Mouse (Mus musculus) hindbrain, embryonic 16.5 days (tissue): ENCODE measurements around the gene Myocd. TPM values are rescaled to one million over a fixed set of nuclear protein-coding genes. Genes with fewer than 3 reads are reported as not detected.
A peak's percentile ranks its signal among the peaks of the same experiment; 100 is the strongest.

Source experiments
- ATAC-seq: fragments of 200-750 bp; cut with Nextera tagmentation; 2 replicates; pipeline ENCODE4 v1.8.0; 2017; ENCODE audit warnings: moderate TSS enrichment, moderate library complexity
- H3K27ac ChIP-seq: fragments of 300-500 bp; sonication (generic); 2 replicates; pipeline ENCODE4 v1.5.1; 2014; ENCODE audit warnings: low read depth, mild to moderate bottlenecking, control low read depth, low read length, moderate library complexity
- H3K27me3 ChIP-seq: fragments of 300-500 bp; sonication (generic); replicated peaks from 2 replicates; pipeline ENCODE4 v1.6.1; 2014; ENCODE audit warnings: low read length; ENCODE audit not compliant: control insufficient read depth, insufficient read depth
- H3K36me3 ChIP-seq: fragments of 300-500 bp; sonication (generic); 2 replicates; pipeline ENCODE4 v1.6.1; 2014; ENCODE audit warnings: mild to moderate bottlenecking, low read length, moderate library complexity, mixed read lengths; ENCODE audit not compliant: control insufficient read depth, insufficient read depth
- H3K4me1 ChIP-seq: fragments of 300-500 bp; sonication (generic); 2 replicates; pipeline ENCODE4 v1.6.1; 2014; ENCODE audit warnings: low read depth, low read length; ENCODE audit not compliant: control insufficient read depth, insufficient read depth
- H3K4me2 ChIP-seq: fragments of 300-500 bp; sonication (generic); 2 replicates; pipeline ENCODE4 v1.6.1; 2014; ENCODE audit warnings: mild to moderate bottlenecking, low read length, control low read depth, moderate library complexity
- H3K4me3 ChIP-seq: fragments of 300-500 bp; sonication (generic); 2 replicates; pipeline ENCODE4 v1.5.1; 2014; ENCODE audit warnings: mild to moderate bottlenecking, low read length, control low read depth, moderate library complexity
- H3K9ac ChIP-seq: fragments of 300-500 bp; sonication (generic); 2 replicates; pipeline ENCODE4 v1.6.1; 2014; ENCODE audit warnings: low read depth, mild to moderate bottlenecking, control low read depth, low read length, moderate library complexity
- H3K9me3 ChIP-seq: fragments of 300-500 bp; sonication (generic); 2 replicates; pipeline ENCODE4 v1.6.1; 2014; ENCODE audit warnings: mild to moderate bottlenecking, low read length, moderate library complexity; ENCODE audit not compliant: control insufficient read depth
- WGBS: fragments of 180-500 bp; shearing (Covaris S2); extraction: QIAGEN DNeasy Blood & Tissue Kit; methylation state at CpG from one replicate; pipeline ENCODE4 v1.1.7; 2014; 5-methylcytosine and 5-hydroxymethylcytosine counted together
- polyA plus RNA-seq: library from polyadenylated mRNA; unstranded; fragments of >200 nt; fragmentation: Nextera tagmentation; extraction: Ambion mirVana; gene quantifications from 2 replicates; pipeline ENCODE4 v1.2.1, GENCODE M21; 2015

Myocd gene
- polyA plus RNA-seq, 1 experiment from 2014 or later = 0.94 TPM

DNA sequence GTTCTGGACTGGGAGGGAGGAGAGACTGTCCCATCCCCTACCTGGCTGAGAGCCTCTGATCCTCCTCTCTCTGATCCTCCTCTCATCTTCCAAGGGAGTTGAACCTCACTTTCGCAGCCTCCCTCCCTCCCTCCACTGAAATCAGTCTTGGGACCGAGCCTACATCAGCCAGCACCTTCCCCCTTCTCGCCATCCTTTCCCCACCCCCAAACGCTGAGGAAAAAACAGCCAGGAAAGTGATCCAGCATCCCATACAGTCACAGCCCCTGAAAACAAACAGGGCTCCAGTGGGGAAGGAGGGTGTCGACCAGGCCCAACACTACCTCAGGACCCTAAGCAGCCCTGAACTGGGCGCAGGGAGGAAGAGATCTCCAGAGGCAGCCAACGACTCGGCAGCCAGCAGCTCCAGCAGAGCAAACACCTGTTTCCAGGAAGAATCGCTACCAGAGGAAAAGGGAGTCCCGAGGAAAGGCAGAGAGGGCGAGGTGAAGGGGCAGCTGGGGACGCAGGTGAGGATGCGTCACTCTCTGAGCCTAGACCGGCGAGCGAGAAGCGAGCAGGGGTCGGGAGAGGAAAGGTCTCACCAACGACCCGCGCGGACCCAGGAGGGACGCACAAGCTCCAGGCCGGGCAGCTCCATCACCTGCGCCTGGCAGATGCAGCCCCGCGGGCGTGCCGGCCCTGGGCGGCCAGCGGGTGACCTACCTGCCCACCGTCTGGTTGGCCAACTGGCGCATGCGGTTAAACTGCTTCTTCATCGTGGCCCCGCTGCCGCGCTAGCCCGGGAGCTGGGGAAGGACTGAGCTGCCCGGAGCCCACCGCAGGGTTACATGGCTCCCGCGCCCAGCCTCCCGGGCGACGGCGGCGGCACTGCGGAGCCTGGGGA lies 107.7 kb downstream of the Myocd start:
- peak overlapping the region; percentile 93 for H3K9ac ChIP-seq
- H3K27me3 ChIP-seq = no peaks in the 10 kb centered on the region
- ATAC-seq = peak; percentile 88
- H3K9me3 ChIP-seq = no peaks in the 10 kb centered on the region
- WGBS = under 1% methylated on average over 49 of the region's 49 CpGs
- H3K4me3 ChIP-seq = peak overlapping the region; percentile 84
- peak overlapping the region; percentile 83 for H3K27ac ChIP-seq
- H3K4me2 ChIP-seq = peak overlapping the region; percentile 62
- no peaks in the 10 kb centered on the region for H3K36me3 ChIP-seq
- H3K4me1 ChIP-seq = peaks cover 12% of the 10 kb centered on the region

- no peak overlapping the region for H3K27ac ChIP-seq
- 56% methylated on average over 7 of the region's 7 CpGs for WGBS
- H3K4me3 ChIP-seq = peak overlapping the region; percentile 84
- H3K9ac ChIP-seq = peak overlapping the region; percentile 93
- ATAC-seq = no peak
- H3K4me1 ChIP-seq = peaks cover 12% of the 10 kb centered on the region
- H3K36me3 ChIP-seq = no peaks in the 10 kb centered on the region
- H3K27me3 ChIP-seq = no peaks in the 10 kb centered on the region
- H3K9me3 ChIP-seq = no peaks in the 10 kb centered on the region
- H3K4me2 ChIP-seq = peak overlapping the region; percentile 62
Measured at GRCm38 (mm10) chr11:65160991-65161880, 108.6 kb downstream of the Myocd start.

- H3K36me3 ChIP-seq = no peaks in the 10 kb centered on the region
- ATAC-seq = no peak
- H3K4me1 ChIP-seq = peaks cover 12% of the 10 kb centered on the region
- H3K27ac ChIP-seq = no peak within 1 kb of the TSS
- H3K4me2 ChIP-seq = no peak within 1 kb of the TSS; the same call in 1 of the 2 replicates
- H3K4me3 ChIP-seq = no peak within 1 kb of the TSS
- WGBS = 95% methylated on average over 5 of the region's 5 CpGs
- H3K27me3 ChIP-seq = no peaks in the 10 kb centered on the region
- H3K9me3 ChIP-seq = no peaks in the 10 kb centered on the region
- no peak within 1 kb of the TSS for H3K9ac ChIP-seq
Measured at GRCm38 (mm10) chr11:65159791-65160190, 110.0 kb downstream of the Myocd start, which contains the start of gene 1700086D15Rik. Gene 1700086D15Rik (minus strand): TSS chr11:65159891.

DNA sequence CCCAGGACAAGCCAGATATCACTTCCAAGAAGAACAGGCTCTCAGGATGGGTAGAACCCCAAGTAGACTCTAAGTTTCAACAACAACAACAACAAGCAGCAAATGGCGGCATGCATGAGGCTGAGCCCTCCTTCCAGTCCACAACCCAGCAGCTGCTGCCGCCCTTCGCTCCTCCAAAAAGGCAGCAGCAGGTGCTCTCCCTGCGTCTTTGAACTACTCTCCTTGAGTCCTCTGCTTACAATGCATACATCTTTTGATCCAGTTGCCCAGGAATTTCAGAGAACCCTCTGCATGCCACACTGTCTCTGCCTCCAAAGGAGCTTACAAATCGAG lies 111.2 kb downstream of the Myocd start:
- no peak overlapping the region for H3K4me2 ChIP-seq
- ATAC-seq = no peak
- H3K9ac ChIP-seq = no peak overlapping the region
- no peak overlapping the region for H3K27ac ChIP-seq
- no peaks in the 10 kb centered on the region for H3K36me3 ChIP-seq
- H3K4me3 ChIP-seq = no peak overlapping the region
- WGBS = 91% methylated on average over 5 of the region's 5 CpGs
- no peaks in the 10 kb centered on the region for H3K9me3 ChIP-seq
- H3K27me3 ChIP-seq = no peaks in the 10 kb centered on the region
- peaks cover 12% of the 10 kb centered on the region for H3K4me1 ChIP-seq

GRCm38 (mm10) chr11:65157966-65158657 lies 111.7 kb downstream of the Myocd start:
- no peak overlapping the region for H3K27ac ChIP-seq
- H3K9ac ChIP-seq = no peak overlapping the region
- peaks cover 12% of the 10 kb centered on the region for H3K4me1 ChIP-seq
- H3K4me2 ChIP-seq = no peak overlapping the region
- no peak for ATAC-seq
- no peaks in the 10 kb centered on the region for H3K36me3 ChIP-seq
- 95% methylated on average over 20 of the region's 20 CpGs for WGBS
- no peaks in the 10 kb centered on the region for H3K27me3 ChIP-seq
- H3K4me3 ChIP-seq = no peak overlapping the region
- no peaks in the 10 kb centered on the region for H3K9me3 ChIP-seq

DNA sequence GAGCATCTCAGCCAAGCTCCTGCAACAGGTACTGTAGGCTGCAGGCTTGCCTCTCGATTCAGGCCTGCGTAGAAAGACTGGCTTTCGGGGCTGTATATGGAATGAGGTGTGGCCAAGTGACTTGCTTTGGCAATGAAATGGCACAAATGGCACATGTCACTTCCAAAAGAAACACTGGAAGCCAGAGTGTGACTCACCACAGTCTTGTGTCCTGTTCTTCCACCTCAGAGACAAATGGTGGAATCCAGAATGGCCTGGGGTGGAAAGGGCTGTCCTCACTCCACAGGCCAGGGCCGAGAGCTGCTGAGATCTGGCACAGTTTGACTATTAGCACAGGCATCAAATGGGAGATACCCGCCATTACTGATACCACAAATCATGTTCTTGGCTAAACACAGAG lies 116.8 kb downstream of the Myocd start:
- Histone ChIP-seq H3K4me1 (no peaks in the 10 kb centered on the region), H3K27ac (no peak overlapping the region), H3K4me3 (no peak overlapping the region), H3K4me2 (no peak overlapping the region), H3K36me3 (no peaks in the 10 kb centered on the region), H3K27me3 (no peaks in the 10 kb centered on the region), H3K9ac (no peak overlapping the region), H3K9me3 (no peaks in the 10 kb centered on the region)
- 91% methylated on average over 5 of the region's 5 CpGs for WGBS
- no peak for ATAC-seq

GRCm38 (mm10) chr11:65148441-65148840 lies 121.3 kb downstream of the Myocd start:
- Histone ChIP-seq H3K27me3 (no peaks in the 10 kb centered on the region), H3K4me2 (no peak overlapping the region), H3K9me3 (no peaks in the 10 kb centered on the region), H3K36me3 (no peaks in the 10 kb centered on the region), H3K9ac (no peak overlapping the region), H3K4me3 (no peak overlapping the region), H3K4me1 (no peaks in the 10 kb centered on the region), H3K27ac (no peak overlapping the region)
- 90% methylated on average over 7 of the region's 7 CpGs for WGBS
- ATAC-seq = no peak

DNA sequence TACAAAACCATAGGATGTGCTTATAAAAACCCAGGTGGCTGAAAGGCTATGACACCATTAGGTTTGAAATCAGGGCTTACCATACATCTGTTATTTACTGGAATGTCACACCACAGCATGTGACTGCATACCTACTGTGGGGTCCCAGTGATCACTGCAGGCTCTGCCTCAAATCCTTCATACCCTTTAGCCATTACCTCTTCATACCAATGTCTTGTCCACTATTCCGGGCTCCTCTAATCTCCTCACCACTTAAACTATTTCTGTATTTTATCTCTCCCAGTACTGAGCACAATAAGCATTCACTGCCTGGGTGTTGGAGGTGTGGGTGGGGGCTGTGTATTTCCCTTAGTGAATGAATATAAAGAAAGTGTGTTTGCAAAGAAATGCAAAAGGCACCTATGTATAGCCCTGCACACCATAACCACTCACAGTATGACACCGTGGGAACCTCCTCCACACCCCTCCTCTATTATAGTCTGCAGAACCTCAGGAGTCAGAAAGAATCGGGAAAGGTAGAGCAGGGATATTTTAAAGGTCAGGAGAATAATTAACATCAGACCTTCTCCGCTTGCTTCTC lies 126.9 kb downstream of the Myocd start:
- 78% methylated on average over 4 of the region's 4 CpGs for WGBS
- Histone ChIP-seq H3K9me3 (no peaks in the 10 kb centered on the region), H3K4me1 (no peaks in the 10 kb centered on the region), H3K4me3 (no peak overlapping the region), H3K27me3 (no peaks in the 10 kb centered on the region), H3K27ac (no peak overlapping the region), H3K9ac (no peak overlapping the region), H3K36me3 (no peaks in the 10 kb centered on the region), H3K4me2 (no peak overlapping the region)
- no peak for ATAC-seq
